Mouse (Mus musculus) MEL (cell line): Measurements from ENCODE around the gene Shbg. TPM values are rescaled to one million over a fixed set of nuclear protein-coding genes. Genes with fewer than 3 reads are reported as not detected.

Experiments used
- DNase-seq: peaks from one replicate; pipeline ENCODE4 v3.0.0; 2011; ENCODE audit warnings: low read depth, low spot score
- H3K27ac ChIP-seq: 2 replicates; pipeline ENCODE4 v1.5.1; 2012; ENCODE audit warnings: low read depth, mild to moderate bottlenecking, control low read depth, low read length, moderate library complexity; ENCODE audit not compliant: control insufficient read depth
- H3K27me3 ChIP-seq, 2 experiments: fragments of 150-350 bp in 1 of 2; sonication (generic) in 1 of 2; 2 replicates each; pipeline ENCODE4 v1.6.1; 2012; ENCODE audit warnings: low read length in 2 of 2, mild to moderate bottlenecking in 2 of 2, improper control_type of control experiment in 1 of 2, moderate library complexity in 1 of 2; ENCODE audit not compliant: insufficient read depth in 2 of 2, control insufficient read depth in 1 of 2
- H3K36me3 ChIP-seq, 2 experiments: 2 replicates each; pipeline ENCODE4 v1.6.1; 2012 to 2014; ENCODE audit warnings: low read length in 2 of 2, improper control_type of control experiment in 1 of 2, inconsistent platforms in 1 of 2, mild to moderate bottlenecking in 1 of 2; ENCODE audit not compliant: insufficient read depth in 2 of 2, control insufficient read depth in 1 of 2
- H3K4me1 ChIP-seq, 2 experiments: fragments of 150-350 bp in 1 of 2; sonication (generic) in 1 of 2; 2 replicates each; pipeline ENCODE4 v1.6.1; 2012; ENCODE audit warnings: low read length in 2 of 2, improper control_type of control experiment in 1 of 2, mild to moderate bottlenecking in 1 of 2; ENCODE audit not compliant: insufficient read depth in 2 of 2, control insufficient read depth in 1 of 2
- H3K4me3 ChIP-seq, 2 experiments: fragments of 150-350 bp in 1 of 2; sonication (generic) in 1 of 2; 2 replicates each; pipeline ENCODE4 v1.5.1; 2012; ENCODE audit warnings: low read depth in 2 of 2, low read length in 2 of 2, mild to moderate bottlenecking in 2 of 2, moderate library complexity in 2 of 2, control low read depth in 1 of 2, improper control_type of control experiment in 1 of 2; ENCODE audit not compliant: control insufficient read depth in 1 of 2, insufficient read depth in 1 of 2
- H3K79me2 ChIP-seq: 2 replicates; pipeline ENCODE4 v1.6.1; 2012; ENCODE audit warnings: mild to moderate bottlenecking, low read length, moderate library complexity; ENCODE audit not compliant: control insufficient read depth, poor library complexity, insufficient read depth
- H3K9ac ChIP-seq: 2 replicates; pipeline ENCODE4 v1.6.1; 2012; ENCODE audit warnings: low read depth, mild to moderate bottlenecking, control low read depth, low read length, moderate library complexity; ENCODE audit not compliant: control insufficient read depth, poor library complexity, severe bottlenecking
- H3K9me3 ChIP-seq: fragments of 150-350 bp; sonication (generic); replicated peaks from 2 replicates; pipeline ENCODE4 v1.6.1; 2012; ENCODE audit warnings: mild to moderate bottlenecking, low read length, improper control_type of control experiment, moderate library complexity; ENCODE audit not compliant: insufficient read depth
- BHLHE40 ChIP-seq: IDR thresholded peaks from 2 replicates; pipeline ENCODE4 v1.6.1; 2012; ENCODE audit warnings: low read depth, mild to moderate bottlenecking, inconsistent platforms, low read length, improper control_type of control experiment, borderline replicate concordance
- CHD1 ChIP-seq: IDR thresholded peaks from 2 replicates; pipeline ENCODE4 v1.6.1; 2012; ENCODE audit warnings: low read depth, mild to moderate bottlenecking, inconsistent platforms, low read length, improper control_type of control experiment
- CHD2 ChIP-seq: IDR thresholded peaks from 2 replicates; pipeline ENCODE4 v1.6.1; 2011; ENCODE audit warnings: low read length, improper control_type of control experiment
- CTCF ChIP-seq, 3 experiments: IDR thresholded peaks in 2 of 3; conservative IDR thresholded peaks in 1 of 3; 2 replicates each; pipeline ENCODE4 v1.5.1; 2011 to 2012; ENCODE audit warnings: low read length in 3 of 3, low read depth in 2 of 3, mild to moderate bottlenecking in 2 of 3, improper control_type of control experiment in 1 of 3, inconsistent platforms in 1 of 3, mixed read lengths in 1 of 3, moderate library complexity in 1 of 3; ENCODE audit not compliant: control insufficient read depth in 1 of 3, insufficient read depth in 1 of 3, poor library complexity in 1 of 3, severe bottlenecking in 1 of 3
- EP300 ChIP-seq, 2 experiments: IDR thresholded peaks; 2 replicates each; pipeline ENCODE4 v1.6.1; 2011; ENCODE audit warnings: improper control_type of control experiment in 2 of 2, low read length in 2 of 2, low read depth in 1 of 2, mild to moderate bottlenecking in 1 of 2
- ETS1 ChIP-seq: IDR thresholded peaks from 2 replicates; pipeline ENCODE4 v1.6.1; 2012; ENCODE audit warnings: low read depth, mild to moderate bottlenecking, inconsistent platforms, low read length, improper control_type of control experiment, moderate library complexity
- GATA1 ChIP-seq: IDR thresholded peaks from 2 replicates; pipeline ENCODE4 v1.6.1; 2011; ENCODE audit warnings: low read depth, low read length, improper control_type of control experiment
- HCFC1 ChIP-seq: IDR thresholded peaks from 2 replicates; pipeline ENCODE4 v1.6.1; 2012; ENCODE audit warnings: low read depth, mild to moderate bottlenecking, inconsistent platforms, low read length, improper control_type of control experiment, moderate library complexity
- MAFK ChIP-seq: IDR thresholded peaks from 2 replicates; pipeline ENCODE4 v1.6.1; 2011; ENCODE audit warnings: low read depth, mild to moderate bottlenecking, low read length, improper control_type of control experiment, borderline replicate concordance
- MAX ChIP-seq: IDR thresholded peaks from 2 replicates; pipeline ENCODE4 v1.6.1; 2011; ENCODE audit warnings: low read length, improper control_type of control experiment
- MAZ ChIP-seq: IDR thresholded peaks from 2 replicates; pipeline ENCODE4 v1.6.1; 2012; ENCODE audit warnings: low read depth, mild to moderate bottlenecking, inconsistent platforms, low read length, improper control_type of control experiment
- MEF2A ChIP-seq: IDR thresholded peaks from 2 replicates; pipeline ENCODE4 v1.6.1; 2014; ENCODE audit warnings: low read depth, mild to moderate bottlenecking, inconsistent platforms, low read length, improper control_type of control experiment; ENCODE audit not compliant: poor library complexity, insufficient replicate concordance, severe bottlenecking; ENCODE audit errors: extremely low read depth
- MXI1 ChIP-seq: IDR thresholded peaks from 2 replicates; pipeline ENCODE4 v1.6.1; 2011; ENCODE audit warnings: mild to moderate bottlenecking, low read depth, low read length, improper control_type of control experiment
- MYC ChIP-seq: IDR thresholded peaks from 2 replicates; pipeline ENCODE4 v1.6.1; 2011; ENCODE audit warnings: low read depth, mild to moderate bottlenecking, low read length, improper control_type of control experiment, moderate library complexity
- NELFE ChIP-seq: IDR thresholded peaks from 2 replicates; pipeline ENCODE4 v1.6.1; 2011; ENCODE audit warnings: low read depth, low read length, improper control_type of control experiment
- POLR2A ChIP-seq, 2 experiments: IDR thresholded peaks; 2 replicates each; pipeline ENCODE4 v1.6.1; 2011 to 2012; ENCODE audit warnings: low read length in 2 of 2, mild to moderate bottlenecking in 2 of 2, control low read depth in 1 of 2, improper control_type of control experiment in 1 of 2, low read depth in 1 of 2, moderate library complexity in 1 of 2; ENCODE audit not compliant: control insufficient read depth in 1 of 2, insufficient read depth in 1 of 2, poor library complexity in 1 of 2
- POLR2AphosphoS5 ChIP-seq: IDR thresholded peaks from 2 replicates; pipeline ENCODE4 v1.6.1; 2012; ENCODE audit warnings: low read depth, borderline replicate concordance, mild to moderate bottlenecking, inconsistent platforms, low read length, moderate library complexity, mixed read lengths
- RAD21 ChIP-seq: IDR thresholded peaks from 2 replicates; pipeline ENCODE4 v1.6.1; 2011; ENCODE audit warnings: mild to moderate bottlenecking, low read depth, low read length, improper control_type of control experiment
- SIN3A ChIP-seq: IDR thresholded peaks from 2 replicates; pipeline ENCODE4 v1.6.1; 2012; ENCODE audit warnings: low read length, improper control_type of control experiment, inconsistent platforms
- SMC3 ChIP-seq: IDR thresholded peaks from 2 replicates; pipeline ENCODE4 v1.6.1; 2011; ENCODE audit warnings: low read depth, low read length, improper control_type of control experiment
- TAL1 ChIP-seq: IDR thresholded peaks from 2 replicates; pipeline ENCODE4 v1.6.1; 2012; ENCODE audit warnings: mild to moderate bottlenecking, inconsistent platforms, low read length, moderate library complexity, mixed read lengths
- TBP ChIP-seq: IDR thresholded peaks from 2 replicates; pipeline ENCODE4 v1.8.0; 2011; ENCODE audit warnings: low read depth, low read length, improper control_type of control experiment
- TCF12 ChIP-seq: IDR thresholded peaks from 2 replicates; pipeline ENCODE4 v1.6.1; 2014; ENCODE audit warnings: low read depth, mild to moderate bottlenecking, inconsistent platforms, low read length, improper control_type of control experiment, moderate library complexity
- UBTF ChIP-seq: IDR thresholded peaks from 2 replicates; pipeline ENCODE4 v1.6.1; 2012; ENCODE audit warnings: low read depth, mild to moderate bottlenecking, inconsistent platforms, low read length, improper control_type of control experiment, moderate library complexity, borderline replicate concordance; ENCODE audit not compliant: insufficient read depth
- USF2 ChIP-seq, 2 experiments: IDR thresholded peaks; 2 replicates each; pipeline ENCODE4 v1.6.1; 2011 to 2012; ENCODE audit warnings: improper control_type of control experiment in 2 of 2, low read length in 2 of 2, borderline replicate concordance in 1 of 2, inconsistent platforms in 1 of 2, low read depth in 1 of 2, mild to moderate bottlenecking in 1 of 2; ENCODE audit not compliant: insufficient read depth in 1 of 2
- ZC3H11A ChIP-seq: IDR thresholded peaks from 2 replicates; pipeline ENCODE4 v1.6.1; 2012; ENCODE audit warnings: low read depth, mild to moderate bottlenecking, inconsistent platforms, low read length, improper control_type of control experiment
- ZKSCAN1 ChIP-seq: IDR thresholded peaks from 2 replicates; pipeline ENCODE4 v1.6.1; 2012; ENCODE audit warnings: low read depth, mild to moderate bottlenecking, inconsistent platforms, low read length, improper control_type of control experiment, moderate library complexity
- ZNF384 ChIP-seq: IDR thresholded peaks from 2 replicates; pipeline ENCODE4 v1.6.1; 2012; ENCODE audit warnings: low read depth, mild to moderate bottlenecking, inconsistent platforms, low read length, improper control_type of control experiment
- polyA plus RNA-seq, 2 experiments: library from polyadenylated mRNA; stranded (reverse) in 1 of 2; unstranded in 1 of 2; fragments of >175 nt in 1 of 2; fragments of >200 nt in 1 of 2; gene quantifications; 2 replicates each; pipeline versions ENCODE4 v1.2.1 to v1.2.4; 2012; ENCODE audit warnings: low replicate concordance in 2 of 2, low read depth in 1 of 2; ENCODE audit not compliant: insufficient read length in 2 of 2, insufficient read depth in 1 of 2, missing spikeins in 1 of 2
- total RNA-seq: library from RNA; depleted of rRNA; stranded (reverse); fragments of 300-350 nt; gene quantifications from 2 replicates; pipeline ENCODE4 v1.2.3, GENCODE M21; 2012

Gene Shbg
- total and polyA plus RNA-seq, 3 experiments = not detected

DNA sequence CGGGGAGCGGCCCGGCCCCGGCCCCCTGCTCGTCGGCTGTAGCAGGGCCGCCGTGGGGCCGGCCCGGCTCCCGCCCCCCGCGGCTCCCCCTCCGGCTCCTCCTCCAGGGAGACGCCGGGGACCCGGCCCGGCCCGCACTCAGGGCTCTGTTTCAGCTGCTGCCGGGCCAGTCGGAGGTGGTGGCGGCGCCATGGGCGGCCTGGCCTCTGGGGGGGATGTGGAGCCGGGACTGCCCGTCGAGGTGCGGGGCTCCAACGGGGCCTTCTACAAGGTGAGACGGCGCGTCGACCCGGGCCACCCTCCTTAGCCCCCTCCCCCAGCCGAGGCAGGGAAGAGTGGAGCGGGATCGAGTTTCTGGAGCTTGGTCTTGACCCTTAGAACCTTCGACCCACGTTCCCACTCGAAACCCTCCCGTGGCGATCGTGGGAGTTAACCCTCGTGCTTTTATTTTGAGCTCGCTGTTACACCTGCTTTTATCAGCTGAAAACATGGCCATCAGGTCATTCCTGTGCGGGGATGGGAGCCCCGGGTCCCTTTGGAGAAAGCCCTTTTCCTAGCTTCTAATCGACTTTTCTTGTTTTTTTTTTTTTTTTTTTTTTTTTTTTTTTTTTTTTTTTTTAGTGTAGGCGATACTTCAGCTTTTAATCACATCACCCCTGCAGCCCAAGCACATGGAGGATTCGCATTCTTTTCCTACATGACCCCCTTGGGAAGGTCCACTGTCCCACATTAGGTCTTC, 15.6 kb upstream of the Shbg start:
- Histone ChIP-seq H3K4me1 (peaks cover 19 to 27% of the 10 kb centered on the region in 2 experiments), H3K27ac (peak overlapping the region; percentile 55), H3K9me3 (no peaks in the 10 kb centered on the region), H3K9ac (peak overlapping the region; percentile 99), H3K27me3 (no peaks in the 10 kb centered on the region), H3K4me3 (peak overlapping the region; percentile 57 to 84), H3K36me3 (peaks cover 15 to 39% of the 10 kb centered on the region in 2 experiments), H3K79me2 (peaks cover 43% of the 10 kb centered on the region)
- TF ChIP-seq TCF12 (no peak), MAX (peak; percentile 68), ZC3H11A (no peak), BHLHE40 (no peak), CHD1 (peak; percentile 89; the same call in 1 of the 2 replicates), MAZ (peak; percentile 70; the same call in 1 of the 2 replicates), ZKSCAN1 (no peak), USF2 (IDR thresholded peaks at IDR 0.05; ENCODE audit: borderline replicate concordance in 1 of 2, insufficient read depth in 1 of 2, low read depth in 1 of 2, low read length in 2 of 2) (no peak), MXI1 (peak; percentile 75), TAL1 (no peak), UBTF (peak; percentile 79; the same call in 1 of the 2 replicates), ZNF384 (peak; percentile 75), ETS1 (no peak), TBP (0 out of 2 replicates have a peak, but pooled peaks have one; percentile 16), EP300 (IDR thresholded peaks at IDR 0.05; ENCODE audit: low read depth in 1 of 2, low read length in 2 of 2) (0 out of 4 replicates have a peak, but pooled peaks of 1 of the 2 experiments have one; percentile 17), GATA1 (no peak)
- DNase-seq = peak; percentile 68

DNA sequence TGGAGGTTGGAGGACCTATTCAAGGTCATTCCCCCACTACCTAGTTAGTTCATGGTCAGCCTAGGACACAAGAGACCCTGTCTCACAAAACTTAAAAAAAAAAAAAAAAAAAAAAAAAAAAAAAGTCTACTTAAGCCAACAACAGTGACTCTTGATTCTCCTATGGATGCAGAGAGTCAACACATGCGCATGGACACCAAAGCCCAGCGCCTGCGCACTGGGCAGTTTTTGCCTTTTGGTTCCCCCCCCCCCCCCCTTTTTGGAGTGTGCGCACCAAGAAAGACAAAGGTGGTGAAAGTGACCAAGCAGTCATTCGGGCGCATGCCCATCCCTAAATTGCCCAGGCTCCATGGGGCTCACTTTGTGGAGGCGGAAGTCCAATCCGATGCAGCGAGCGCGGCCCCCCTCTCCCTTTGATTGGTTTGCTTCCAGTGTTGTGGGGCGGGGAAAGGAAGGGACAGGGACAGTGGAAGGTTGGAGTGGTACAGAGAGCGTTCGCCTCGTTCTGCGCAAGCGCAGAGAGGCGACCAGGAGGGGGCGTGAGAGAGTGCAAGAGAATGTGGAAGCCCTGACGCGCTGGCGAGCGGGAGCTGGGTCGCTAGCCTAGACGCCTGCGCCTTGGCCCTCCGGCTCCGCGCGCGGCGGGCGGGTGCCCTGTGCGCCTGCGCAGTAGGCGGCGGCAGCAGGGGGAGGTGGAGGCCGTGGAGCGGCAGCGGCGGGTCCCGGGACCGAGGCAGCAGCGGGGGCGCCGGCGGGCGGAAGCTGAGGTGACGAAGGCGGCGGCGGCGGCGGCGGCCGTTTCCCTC, 14.8 kb upstream of the Shbg start, which contains the start of gene Fxr2:
Gene Fxr2, plus strand, starts transcription at position 707 of the 806 bp plus-strand sequence.
- Histone ChIP-seq H3K27me3 (no peaks in the 10 kb centered on the region), H3K9ac (peak within 1 kb of the TSS; percentile 99), H3K79me2 (peaks cover 40% of the 10 kb centered on the region), H3K36me3 (peaks cover 11 to 39% of the 10 kb centered on the region in 2 experiments), H3K4me3 (peak within 1 kb of the TSS; percentile 57 to 84), H3K4me1 (peaks cover 19 to 27% of the 10 kb centered on the region in 2 experiments), H3K9me3 (no peaks in the 10 kb centered on the region), H3K27ac (peak within 1 kb of the TSS; percentile 89)
- peak; percentile 100 for DNase-seq
- TF ChIP-seq HCFC1 (peak; percentile 80), SMC3 (no peak), RAD21 (no peak), POLR2A (IDR thresholded peaks at IDR 0.05; ENCODE audit: control insufficient read depth in 1 of 2, insufficient read depth in 1 of 2, low read depth in 1 of 2, low read length in 2 of 2, poor library complexity in 1 of 2) (peak; percentile 84 to 86), CTCF (IDR thresholded peaks at IDR 0.05 in 2 of 3, conservative IDR thresholded peaks at IDR 0.05 in 1 of 3; ENCODE audit: control insufficient read depth in 1 of 3, insufficient read depth in 1 of 3, low read depth in 2 of 3, low read length in 3 of 3, poor library complexity in 1 of 3, severe bottlenecking in 1 of 3) (peak; percentile 49 to 88 (median 85)), SIN3A (peak; percentile 89), MEF2A (no peak), TBP (peak; percentile 42), MAFK (no peak), NELFE (peak; percentile 55), MYC (peak; percentile 28; the same call in 1 of the 2 replicates), ETS1 (0 out of 2 replicates have a peak, but pooled peaks have one; percentile 7), CHD2 (no peak), ZNF384 (peak; percentile 96), TAL1 (no peak), POLR2AphosphoS5 (no peak)
